Mouse (Mus musculus): Measurements from ENCODE around the gene Lrig1. TPM values are rescaled to one million over a fixed set of nuclear protein-coding genes. Genes with fewer than 3 reads are reported as not detected.

Lrig1 gene
- polyA plus RNA-seq, 1 experiment from 2014 or later = 15.2 TPM

DNA sequence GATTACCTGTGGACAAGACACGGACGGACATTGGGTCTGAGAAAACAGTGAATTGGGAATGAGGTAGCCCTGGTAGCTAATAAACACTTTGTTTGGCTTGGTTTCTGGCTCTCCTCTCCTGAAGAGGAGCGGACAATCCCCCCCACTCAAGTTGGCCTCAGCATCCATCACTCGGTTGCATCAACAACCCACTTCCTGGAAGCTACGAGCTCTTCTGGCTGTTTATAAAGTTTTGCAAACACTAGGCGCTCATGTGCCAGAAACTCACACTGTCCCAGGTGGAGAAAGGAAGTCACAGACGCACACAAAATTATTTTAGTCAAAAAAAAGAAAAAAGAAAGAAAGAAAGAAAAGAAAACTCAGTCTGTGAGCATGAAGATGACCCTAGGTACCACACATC, 9.7 kb downstream of the Lrig1 start:
- Histone ChIP-seq H3K27me3 (ENCODE audit: control insufficient read depth, insufficient read depth, low read length) (no peaks in the 10 kb centered on the region), H3K27ac (replicated peaks) (peak overlapping the region; percentile 35), H3K36me3 (ENCODE audit: control insufficient read depth, insufficient read depth, low read length) (no peaks in the 10 kb centered on the region), H3K4me1 (replicated peaks; ENCODE audit: control insufficient read depth, insufficient read depth) (peaks cover 32% of the 10 kb centered on the region), H3K4me2 (replicated peaks; ENCODE audit: low read depth) (peak overlapping the region; percentile 27; the same call in 1 of the 2 replicates), H3K4me3 (ENCODE audit: low read depth, low read length) (no peak overlapping the region), H3K9me3 (ENCODE audit: control insufficient read depth, low read length) (no peaks in the 10 kb centered on the region), H3K9ac (ENCODE audit: low read length) (peak overlapping the region; percentile 13; the same call in 1 of the 2 replicates)
- ATAC-seq (ENCODE audit: low FRiP score, low TSS enrichment) (no peak), DNase-seq (ENCODE audit: low spot score) (no peak)
- WGBS = 37% methylated on average over 7 of the region's 7 CpGs
- TF ChIP-seq EP300 (optimal IDR thresholded peaks at IDR 0.05) (no peak), CTCF (IDR thresholded peaks at IDR 0.05; ENCODE audit: low read depth) (no peak)

DNA sequence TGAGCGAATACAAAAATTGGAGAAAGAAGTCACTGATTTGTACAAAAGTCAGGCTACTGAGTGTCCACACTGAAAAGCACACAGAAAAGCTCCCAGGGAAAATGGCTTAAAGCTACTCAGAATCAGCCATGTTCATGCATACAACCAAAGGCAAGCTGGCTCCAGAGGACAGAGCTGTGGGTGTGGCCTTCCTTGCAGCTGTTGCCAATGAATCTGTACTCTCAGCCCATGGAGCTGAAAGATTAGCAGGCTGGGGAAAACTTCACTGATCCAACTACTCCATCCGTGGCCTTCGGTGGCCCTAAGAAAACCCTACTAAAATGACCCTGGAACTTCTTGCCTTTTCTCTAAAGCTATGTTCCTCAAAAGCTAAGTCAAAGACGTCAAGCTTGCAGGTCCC, 11.2 kb downstream of the Lrig1 start:
- Histone ChIP-seq H3K9me3 (ENCODE audit: control insufficient read depth, low read length) (no peaks in the 10 kb centered on the region), H3K27me3 (ENCODE audit: control insufficient read depth, insufficient read depth, low read length) (no peaks in the 10 kb centered on the region), H3K4me3 (ENCODE audit: low read depth, low read length) (no peak overlapping the region), H3K4me1 (replicated peaks; ENCODE audit: control insufficient read depth, insufficient read depth) (peaks cover 33% of the 10 kb centered on the region), H3K27ac (replicated peaks) (peak overlapping the region; percentile 9; the same call in 1 of the 2 replicates), H3K4me2 (replicated peaks; ENCODE audit: low read depth) (no peak overlapping the region), H3K9ac (ENCODE audit: low read length) (no peak overlapping the region), H3K36me3 (ENCODE audit: control insufficient read depth, insufficient read depth, low read length) (no peaks in the 10 kb centered on the region)
- DNase-seq (ENCODE audit: low spot score) = peak; percentile 57
- 0 out of 2 replicates have a peak, but pooled peaks have one; percentile 50 for ATAC-seq (ENCODE audit: low FRiP score, low TSS enrichment)
- WGBS = 27% methylated on average over 4 of the region's 4 CpGs
- TF ChIP-seq CTCF (IDR thresholded peaks at IDR 0.05; ENCODE audit: low read depth) (no peak), EP300 (optimal IDR thresholded peaks at IDR 0.05) (no peak)

DNA sequence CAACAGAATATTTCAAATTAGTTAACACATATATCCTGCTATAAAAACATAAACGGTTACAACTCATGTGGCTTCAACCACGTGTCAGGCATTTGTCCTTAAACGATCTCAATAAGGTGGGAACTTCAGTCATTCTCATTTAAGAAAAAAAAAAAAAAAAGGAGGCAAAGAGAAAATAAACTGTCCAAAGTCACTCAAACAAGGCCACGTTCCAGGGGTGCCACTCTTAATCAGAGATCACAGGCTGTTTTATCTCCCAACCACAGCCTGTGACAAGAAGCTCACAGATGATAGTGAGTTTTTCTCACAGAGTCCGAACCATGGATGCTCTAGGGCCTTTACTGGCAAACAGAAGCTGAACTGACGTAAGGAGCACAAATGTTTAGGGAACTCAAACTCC, 13.9 kb downstream of the Lrig1 start:
- WGBS = 40% methylated on average over 6 of the region's 6 CpGs
- peaks cover 40% of the 10 kb centered on the region for H3K4me1 ChIP-seq (replicated peaks; ENCODE audit: control insufficient read depth, insufficient read depth)
- no peak overlapping the region for H3K4me2 ChIP-seq (replicated peaks; ENCODE audit: low read depth)

GRCm38 (mm10) chr6:94685611-94686010, 14.3 kb downstream of the Lrig1 start:
- Histone ChIP-seq H3K9ac (ENCODE audit: low read length) (no peak overlapping the region), H3K27ac (replicated peaks) (peak overlapping the region; percentile 53; the same call in 1 of the 2 replicates), H3K27me3 (ENCODE audit: control insufficient read depth, insufficient read depth, low read length) (no peaks in the 10 kb centered on the region), H3K9me3 (ENCODE audit: control insufficient read depth, low read length) (no peaks in the 10 kb centered on the region), H3K4me1 (replicated peaks; ENCODE audit: control insufficient read depth, insufficient read depth) (peaks cover 41% of the 10 kb centered on the region), H3K4me3 (ENCODE audit: low read depth, low read length) (no peak overlapping the region), H3K36me3 (ENCODE audit: control insufficient read depth, insufficient read depth, low read length) (no peaks in the 10 kb centered on the region), H3K4me2 (replicated peaks; ENCODE audit: low read depth) (no peak overlapping the region)
- DNase-seq (ENCODE audit: low spot score) (no peak), ATAC-seq (ENCODE audit: low FRiP score, low TSS enrichment) (no peak)
- WGBS = 38% methylated on average over 6 of the region's 6 CpGs
- no peak for TF ChIP-seq EP300 (optimal IDR thresholded peaks at IDR 0.05)
- no peak for TF ChIP-seq CTCF (IDR thresholded peaks at IDR 0.05; ENCODE audit: low read depth)

More for the DNA sequence above, 13.9 kb downstream of the Lrig1 start:
- H3K9ac ChIP-seq (ENCODE audit: low read length) = no peak overlapping the region
- no peaks in the 10 kb centered on the region for H3K9me3 ChIP-seq (ENCODE audit: control insufficient read depth, low read length)
- H3K27me3 ChIP-seq (ENCODE audit: control insufficient read depth, insufficient read depth, low read length) = no peaks in the 10 kb centered on the region
- no peak for DNase-seq (ENCODE audit: low spot score)
- ATAC-seq (ENCODE audit: low FRiP score, low TSS enrichment) = no peak
- H3K36me3 ChIP-seq (ENCODE audit: control insufficient read depth, insufficient read depth, low read length) = no peaks in the 10 kb centered on the region
- H3K4me3 ChIP-seq (ENCODE audit: low read depth, low read length) = no peak overlapping the region
- TF ChIP-seq CTCF (IDR thresholded peaks at IDR 0.05; ENCODE audit: low read depth) (no peak), EP300 (optimal IDR thresholded peaks at IDR 0.05) (no peak)
- H3K27ac ChIP-seq (replicated peaks) = no peak overlapping the region

- no peaks in the 10 kb centered on the region for H3K9me3 ChIP-seq (ENCODE audit: control insufficient read depth, low read length)
- no peak for TF ChIP-seq EP300 (optimal IDR thresholded peaks at IDR 0.05)
- peak; percentile 37; the same call in 1 of the 2 replicates for TF ChIP-seq CTCF (IDR thresholded peaks at IDR 0.05; ENCODE audit: low read depth)
- no peak overlapping the region for H3K9ac ChIP-seq (ENCODE audit: low read length)
- H3K4me3 ChIP-seq (ENCODE audit: low read depth, low read length) = no peak overlapping the region
- ATAC-seq (ENCODE audit: low FRiP score, low TSS enrichment) = no peak
- H3K27me3 ChIP-seq (ENCODE audit: control insufficient read depth, insufficient read depth, low read length) = no peaks in the 10 kb centered on the region
- WGBS = 15% methylated on average over 13 of the region's 13 CpGs
- H3K4me2 ChIP-seq (replicated peaks; ENCODE audit: low read depth) = peak overlapping the region; percentile 20
- H3K27ac ChIP-seq (replicated peaks) = peak overlapping the region; percentile 53
- no peak for DNase-seq (ENCODE audit: low spot score)
- peaks cover 37% of the 10 kb centered on the region for H3K4me1 ChIP-seq (replicated peaks; ENCODE audit: control insufficient read depth, insufficient read depth)
- H3K36me3 ChIP-seq (ENCODE audit: control insufficient read depth, insufficient read depth, low read length) = no peaks in the 10 kb centered on the region
These were observed 15.0 kb downstream of the Lrig1 start for GRCm38 (mm10) chr6:94684844-94685557.

DNA sequence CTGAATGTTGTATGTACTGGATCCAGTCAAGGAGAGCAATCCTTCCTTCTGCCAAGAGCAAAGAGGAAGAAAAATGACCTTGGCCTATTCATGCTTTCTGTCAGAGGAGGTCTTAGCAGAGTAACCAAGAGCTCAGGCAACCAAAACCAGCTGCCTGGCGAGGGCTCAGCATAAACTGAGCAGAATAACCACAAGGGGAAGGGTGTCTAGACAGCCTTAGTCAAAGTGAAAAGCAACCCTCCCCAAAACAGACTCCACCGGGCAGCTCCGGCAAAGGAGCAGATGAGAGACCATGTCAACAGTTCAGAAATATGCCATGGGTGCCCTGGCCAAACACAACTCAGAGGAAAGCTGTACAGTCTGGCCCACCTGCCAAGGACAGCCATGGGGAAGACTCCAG, 16.3 kb downstream of the Lrig1 start:
- Histone ChIP-seq H3K9me3 (ENCODE audit: control insufficient read depth, low read length) (no peaks in the 10 kb centered on the region), H3K4me2 (replicated peaks; ENCODE audit: low read depth) (0 out of 2 replicates have a peak overlapping the region, but pooled peaks have one; percentile 11), H3K36me3 (ENCODE audit: control insufficient read depth, insufficient read depth, low read length) (no peaks in the 10 kb centered on the region), H3K27ac (replicated peaks) (peak overlapping the region; percentile 58; the same call in 1 of the 2 replicates), H3K9ac (ENCODE audit: low read length) (no peak overlapping the region), H3K4me3 (ENCODE audit: low read depth, low read length) (no peak overlapping the region), H3K27me3 (ENCODE audit: control insufficient read depth, insufficient read depth, low read length) (no peaks in the 10 kb centered on the region), H3K4me1 (replicated peaks; ENCODE audit: control insufficient read depth, insufficient read depth) (peaks cover 31% of the 10 kb centered on the region)
- WGBS = 33% methylated on average over 3 of the region's 3 CpGs
- TF ChIP-seq CTCF (IDR thresholded peaks at IDR 0.05; ENCODE audit: low read depth) = no peak
- TF ChIP-seq EP300 (optimal IDR thresholded peaks at IDR 0.05) = no peak
- ATAC-seq (ENCODE audit: low FRiP score, low TSS enrichment) = no peak
- DNase-seq (ENCODE audit: low spot score) = no peak
